Mouse (Mus musculus): ENCODE measurements around the gene Gm3755.
"Not testable (repeated sequence)": the region's sequence is repeated elsewhere in the genome, so short reads cannot be mapped to it uniquely, and the experiment has no call there.

Gm3755 gene

GRCm38 (mm10) chr14:7450817-7451216 lies at the start of gene Gm3755:
Gene Gm3755, minus strand, starts transcription at chr14:7450917.
- DNase-seq (ENCODE audit: low spot score) = not testable (repeated sequence)

- DNase-seq (ENCODE audit: low spot score) = not testable (repeated sequence)
These were observed 38.0 kb upstream of the Gm3755 start for GRCm38 (mm10) chr14:7488731-7489130.

- DNase-seq (ENCODE audit: low spot score) = not testable (repeated sequence)
These were observed 32.9 kb upstream of the Gm3755 start, which contains the start of gene Gm3752 for GRCm38 (mm10) chr14:7483662-7484061. Gene Gm3752, minus strand, starts transcription at chr14:7483762.

- DNase-seq (ENCODE audit: low spot score) = not testable (repeated sequence)
These were observed 28.2 kb downstream of the Gm3755 start for GRCm38 (mm10) chr14:7422496-7422895.
